Mouse (Mus musculus): ENCODE measurements around the gene Pet117. TPM values are rescaled to one million over a fixed set of nuclear protein-coding genes. Genes with fewer than 3 reads are reported as not detected.
A peak's percentile ranks its signal among the peaks of the same experiment; 100 is the strongest.

The Pet117 gene
- total RNA-seq, 4 experiments from 2014 or later: 8.9 to 13.3 (median 10.7) TPM

DNA sequence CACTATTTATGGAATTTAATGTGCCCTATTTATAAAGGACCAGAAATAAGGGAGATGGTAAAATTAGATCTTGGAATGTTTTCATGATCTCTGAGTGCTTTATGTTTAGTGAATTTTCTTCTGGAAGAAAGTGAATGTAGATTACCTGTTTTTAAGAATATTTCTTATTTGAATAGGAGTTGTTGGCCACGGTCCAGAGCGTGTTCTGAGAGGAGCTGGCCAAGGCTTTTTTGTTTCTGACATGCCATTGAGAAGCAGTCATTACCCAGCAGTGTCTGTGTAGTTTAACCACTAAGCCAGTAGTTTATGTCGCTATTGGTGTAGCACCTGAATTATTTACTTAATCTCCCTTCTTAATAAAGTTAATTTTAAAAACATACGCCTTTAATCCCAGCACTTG, 12.9 kb downstream of the Pet117 start:
- DNase-seq (ENCODE audit: low spot score): no peak

DNA sequence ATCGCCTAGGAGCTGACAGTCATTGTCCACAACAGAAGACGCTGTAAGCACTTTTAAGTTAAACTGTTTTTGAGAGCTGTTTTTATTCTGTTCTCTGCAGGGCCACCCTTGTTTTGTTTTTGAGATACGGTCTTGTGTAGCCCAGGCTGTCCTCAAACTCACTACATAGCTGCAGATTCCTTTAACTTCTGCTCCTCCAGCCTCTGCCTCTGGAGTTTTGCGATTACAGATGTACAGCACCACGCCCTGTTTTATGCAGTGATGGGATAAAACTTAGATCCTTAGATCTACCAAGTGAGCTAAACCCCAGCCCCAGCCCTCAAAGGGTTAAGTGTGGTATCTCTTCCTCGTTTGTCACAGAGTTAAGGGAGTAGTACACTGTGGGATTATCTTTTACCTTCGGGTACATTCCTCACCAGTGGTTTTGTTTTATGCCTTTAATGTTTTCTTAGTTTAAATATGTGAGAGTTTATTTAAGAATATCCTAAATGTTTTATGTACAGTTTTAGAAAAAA, 13.9 kb downstream of the Pet117 start:
- no peak for DNase-seq (ENCODE audit: low spot score)

GRCm38 (mm10) chr2:144386296-144386695, 17.5 kb downstream of the Pet117 start:
- no peak for DNase-seq (ENCODE audit: low spot score)

- no peak for DNase-seq (ENCODE audit: low spot score)
Measured at GRCm38 (mm10) chr2:144388416-144388815, 19.6 kb downstream of the Pet117 start.

GRCm38 (mm10) chr2:144399531-144399930, 30.7 kb downstream of the Pet117 start:
- DNase-seq (ENCODE audit: low spot score): no peak

DNA sequence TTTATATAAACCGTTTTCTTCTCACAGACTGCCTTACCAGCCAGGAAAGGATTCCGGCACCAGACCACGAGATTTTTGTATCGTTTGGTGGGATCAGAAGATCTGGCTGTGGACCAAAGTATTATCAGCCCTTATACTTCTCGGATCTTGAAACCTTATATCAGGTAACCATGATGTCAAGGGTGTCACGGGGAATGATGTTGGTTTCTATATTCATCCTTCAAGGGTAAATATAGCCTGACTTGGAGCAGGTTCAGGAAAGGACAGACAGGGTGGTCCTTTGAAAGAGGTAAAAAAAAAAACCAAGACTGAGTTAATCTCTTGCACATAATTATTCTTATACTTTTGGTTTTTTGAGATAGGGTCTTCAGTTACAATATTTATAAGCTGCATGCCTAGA, 31.9 kb downstream of the Pet117 start:
- peak; percentile 33 for DNase-seq (ENCODE audit: low spot score)

DNA sequence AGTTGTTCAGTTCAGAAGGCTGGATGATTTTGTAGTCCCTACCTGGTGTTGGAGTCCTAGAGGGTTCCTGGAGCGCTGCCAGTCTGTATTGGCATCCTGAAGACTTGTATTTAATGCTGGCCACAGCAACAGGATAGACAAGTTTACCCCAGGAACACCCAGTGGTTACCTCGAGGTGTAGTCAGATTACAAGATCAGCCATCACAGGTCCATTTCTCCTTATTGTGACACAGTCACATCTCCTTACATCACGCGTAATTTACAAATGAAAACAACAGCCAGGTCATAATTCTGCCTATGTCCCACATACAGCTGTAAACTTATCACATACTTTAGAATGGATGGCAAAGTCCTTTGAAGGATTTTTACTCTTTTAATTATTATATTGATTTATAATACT, 40.2 kb downstream of the Pet117 start:
- no peak for DNase-seq (ENCODE audit: low spot score)

- no peak for DNase-seq (ENCODE audit: low spot score)
Measured at GRCm38 (mm10) chr2:144410603-144411002, 41.8 kb downstream of the Pet117 start.

GRCm38 (mm10) chr2:144414646-144415045, 45.9 kb downstream of the Pet117 start:
- DNase-seq (ENCODE audit: low spot score): no peak

- no peak for DNase-seq (ENCODE audit: low spot score)
Measured at GRCm38 (mm10) chr2:144416859-144417258, 48.1 kb downstream of the Pet117 start.

GRCm38 (mm10) chr2:144418062-144418461, 49.3 kb downstream of the Pet117 start:
- DNase-seq (ENCODE audit: low spot score): no peak

- DNase-seq (ENCODE audit: low spot score): no peak
Measured at GRCm38 (mm10) chr2:144422094-144422675, 53.4 kb downstream of the Pet117 start.

Other genes with a start within 250 kb of the Pet117 start
- gene Mgme1, start 98.3 kb upstream of the Pet117 start, total RNA-seq (2022): 10 to 100 TPM; 14.5 to 18.5 (median 17.3) TPM
- gene Snx5, start 98.1 kb upstream of the Pet117 start, total RNA-seq (2022): 10 to 100 TPM; 56.1 to 62.3 (median 59.5) TPM
- not detected for gene Ovol2, start 36.9 kb upstream of the Pet117 start, total RNA-seq (2022)
- gene Kat14, start within 50 bp of the Pet117 start, total RNA-seq (2022): 10 to 100 TPM; 22.9 to 30.2 (median 27.5) TPM
- 1 to 10 TPM in 2 of 4 experiments, under 1 TPM in 2; 0.57 to 4.0 (median 0.98) TPM for gene Dzank1, start 158.4 kb downstream of the Pet117 start, total RNA-seq (2022)
- gene Polr3f, start 158.7 kb downstream of the Pet117 start, total RNA-seq (2022): 10 to 100 TPM; 10.6 to 12.8 (median 11.5) TPM
- 10 to 100 TPM; 10.9 to 13.2 (median 11.6) TPM for gene Rbbp9, start 181.9 kb downstream of the Pet117 start, total RNA-seq (2022)
- gene Sec23b, start 187.2 kb downstream of the Pet117 start, total RNA-seq (2022): 10 to 100 TPM; 16.8 to 22.9 (median 19.1) TPM
- 100 to 1,000 TPM in 1 of 4 experiments, 10 to 100 TPM in 3; 84.8 to 108 (median 94.5) TPM for gene Smim26, start 225.1 kb downstream of the Pet117 start, total RNA-seq (2022)
- gene Dtd1, start 230.9 kb downstream of the Pet117 start, total RNA-seq (2022): 10 to 100 TPM; 15.4 to 19.0 (median 17.6) TPM